Mouse (Mus musculus) liver, adult 2 months (tissue): ENCODE results near the gene Ssh2. TPM values are rescaled to one million over a fixed set of nuclear protein-coding genes. Genes with fewer than 3 reads are reported as not detected.

Experiments
- DNase-seq: peaks from one replicate; pipeline ENCODE4 v3.0.0-alpha.2; 2011; ENCODE audit warnings: low read depth, low spot score; ENCODE audit errors: extremely low read depth
- H3K27ac ChIP-seq: fragments of 200-500 bp; replicated peaks from 2 replicates; pipeline ENCODE4 v1.5.1; 2012; ENCODE audit warnings: low read depth, mild to moderate bottlenecking, control low read depth, inconsistent platforms, low read length; ENCODE audit not compliant: insufficient read depth
- H3K27me3 ChIP-seq: fragments of 200-500 bp; 2 replicates; pipeline ENCODE4 v1.6.1; 2012; ENCODE audit warnings: mild to moderate bottlenecking, moderate library complexity, low read length, inconsistent platforms; ENCODE audit not compliant: control insufficient read depth, insufficient read depth
- H3K36me3 ChIP-seq: fragments of 200-500 bp; 2 replicates; pipeline ENCODE4 v1.6.1; 2012; ENCODE audit warnings: low read length, inconsistent platforms; ENCODE audit not compliant: control insufficient read depth, insufficient read depth
- H3K4me1 ChIP-seq: fragments of 200-500 bp; 2 replicates; pipeline ENCODE4 v1.6.1; 2011; ENCODE audit warnings: low read length; ENCODE audit not compliant: control insufficient read depth, insufficient read depth
- H3K4me3 ChIP-seq: fragments of 200-500 bp; 2 replicates; pipeline ENCODE4 v1.5.1; 2011; ENCODE audit warnings: low read depth, mild to moderate bottlenecking, control low read depth, low read length, moderate library complexity; ENCODE audit not compliant: insufficient read depth
- H3K79me2 ChIP-seq: fragments of 200-500 bp; 2 replicates; pipeline ENCODE4 v1.6.1; 2012; ENCODE audit warnings: inconsistent platforms, mild to moderate bottlenecking, low read length, moderate library complexity; ENCODE audit not compliant: control insufficient read depth, insufficient read depth
- H3K9ac ChIP-seq: fragments of 200-500 bp; 2 replicates; pipeline ENCODE4 v1.6.1; 2012; ENCODE audit warnings: low read depth, mild to moderate bottlenecking, control low read depth, inconsistent platforms, low read length
- CTCF ChIP-seq: fragments of 200-500 bp; IDR thresholded peaks from 2 replicates; pipeline ENCODE4 v1.5.1; 2011; ENCODE audit warnings: low read depth, low read length, control low read depth
- POLR2A ChIP-seq: fragments of 200-500 bp; IDR thresholded peaks from 2 replicates; pipeline ENCODE4 v1.6.1; 2011; ENCODE audit warnings: low read length, control low read depth; ENCODE audit not compliant: insufficient read depth; ENCODE audit errors: extremely low read depth
- WGBS: fragments of 180-500 bp; shearing (Covaris S2); methylation state at CpG from one replicate; pipeline ENCODE4 v1.1.7; 2018; 5-methylcytosine and 5-hydroxymethylcytosine counted together
- polyA plus RNA-seq: library from polyadenylated mRNA; depleted of rRNA; stranded (reverse); fragments of >200 nt; gene quantifications from 2 replicates; pipeline ENCODE4 v1.2.3, GENCODE M21; 2012
- total RNA-seq: library from RNA; depleted of rRNA; stranded (reverse); fragments of >200 nt; gene quantifications from 2 replicates; pipeline ENCODE4 v1.2.3, GENCODE M21; 2014

The Ssh2 gene
- total and polyA plus RNA-seq, 2 experiments, result 3.7 to 20.1 TPM

DNA sequence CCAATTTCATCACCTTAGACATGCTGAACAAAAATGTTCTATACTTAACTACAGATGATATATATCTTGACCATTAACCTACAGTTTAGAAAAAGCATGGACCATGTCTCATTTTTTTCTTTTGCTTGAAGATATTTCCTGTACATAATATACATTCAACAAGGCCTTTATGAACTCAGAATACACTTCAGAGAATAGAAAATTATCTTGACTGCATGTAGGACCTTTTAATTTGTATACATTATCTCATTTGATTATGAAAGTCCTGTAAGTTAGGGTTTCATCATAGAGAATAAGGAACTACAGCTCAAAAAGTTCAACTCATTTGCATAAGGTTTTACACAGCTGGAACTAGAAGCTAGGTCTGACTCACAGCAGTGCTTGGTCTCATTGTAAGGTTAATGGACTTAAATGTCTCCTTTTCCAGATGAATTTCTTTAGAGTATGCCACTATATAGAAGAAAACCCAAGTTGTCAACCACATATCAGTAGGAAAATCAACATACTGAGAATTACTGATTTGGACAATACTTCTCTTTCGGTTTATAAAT, 1.9 kb upstream of the Ssh2 start:
- Histone ChIP-seq H3K4me3 (no peak overlapping the region), H3K27me3 (no peaks in the 10 kb centered on the region), H3K36me3 (no peaks in the 10 kb centered on the region), H3K9ac (no peak overlapping the region), H3K4me1 (peaks cover 6% of the 10 kb centered on the region; the same call in 1 of the 2 replicates), H3K27ac (no peak overlapping the region), H3K79me2 (no peaks in the 10 kb centered on the region; the same call in 1 of the 2 replicates)
- 91% methylated on average over 1 of the region's 1 CpGs for WGBS
- DNase-seq, result peak; percentile 8
- no peak for TF ChIP-seq POLR2A
- TF ChIP-seq CTCF, result no peak

DNA sequence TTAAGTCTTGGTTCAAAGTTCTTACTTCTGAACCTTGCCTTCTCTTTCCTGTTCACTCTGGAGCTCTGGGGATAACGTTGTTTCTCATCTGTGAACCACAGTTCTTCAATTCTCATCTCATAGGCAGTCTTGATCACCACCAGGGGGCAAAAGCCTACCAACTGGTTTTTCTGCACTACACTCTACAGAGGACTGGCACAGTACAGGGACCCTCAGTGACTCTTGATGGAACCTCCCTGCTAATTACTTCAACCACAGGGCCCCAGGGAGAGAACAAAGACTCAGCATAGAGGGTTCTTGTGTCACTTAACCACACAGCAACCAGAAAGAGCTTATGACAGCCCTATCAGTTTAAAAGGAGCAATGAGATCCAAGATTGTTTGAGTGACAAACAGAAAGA, 1.3 kb upstream of the Ssh2 start:
- Histone ChIP-seq H3K4me1 (peaks cover 6% of the 10 kb centered on the region; the same call in 1 of the 2 replicates), H3K79me2 (no peaks in the 10 kb centered on the region; the same call in 1 of the 2 replicates), H3K27ac (no peak overlapping the region), H3K9ac (no peak overlapping the region), H3K4me3 (no peak overlapping the region), H3K27me3 (no peaks in the 10 kb centered on the region), H3K36me3 (no peaks in the 10 kb centered on the region)
- TF ChIP-seq CTCF (peak; percentile 19; the same call in 1 of the 2 replicates), POLR2A (no peak)
- 0% methylated on average over 1 of the region's 1 CpGs for WGBS
- peak; percentile 61 for DNase-seq

DNA sequence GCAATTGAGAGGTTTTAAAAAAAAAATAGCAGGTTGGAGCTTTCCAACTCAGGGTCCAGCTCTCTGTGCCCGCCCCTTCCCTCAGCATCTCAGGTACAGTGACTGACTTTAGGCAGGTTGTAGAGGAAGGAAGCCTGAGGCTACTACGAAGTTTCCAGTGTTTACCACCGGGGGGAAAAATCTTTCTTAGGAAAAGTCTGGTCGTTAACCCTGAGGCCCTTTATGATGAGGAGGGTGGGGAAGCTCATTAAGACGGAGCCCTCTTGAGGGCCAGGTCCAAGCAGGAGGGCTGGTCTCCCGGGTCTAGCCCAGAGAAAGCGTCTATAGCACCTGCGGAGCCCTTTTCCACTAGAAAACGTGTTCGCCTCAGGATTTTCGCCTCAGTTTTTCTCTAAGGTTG, 604 bp upstream of the Ssh2 start:
- Histone ChIP-seq H3K27me3 (no peaks in the 10 kb centered on the region), H3K4me1 (peaks cover 6% of the 10 kb centered on the region; the same call in 1 of the 2 replicates), H3K9ac (peak overlapping the region; percentile 92), H3K4me3 (peak overlapping the region; percentile 97), H3K79me2 (no peaks in the 10 kb centered on the region; the same call in 1 of the 2 replicates), H3K36me3 (no peaks in the 10 kb centered on the region), H3K27ac (no peak overlapping the region)
- TF ChIP-seq POLR2A (no peak), CTCF (no peak)
- DNase-seq, result no peak
- WGBS, result 1% methylated on average over 11 of the region's 11 CpGs

DNA sequence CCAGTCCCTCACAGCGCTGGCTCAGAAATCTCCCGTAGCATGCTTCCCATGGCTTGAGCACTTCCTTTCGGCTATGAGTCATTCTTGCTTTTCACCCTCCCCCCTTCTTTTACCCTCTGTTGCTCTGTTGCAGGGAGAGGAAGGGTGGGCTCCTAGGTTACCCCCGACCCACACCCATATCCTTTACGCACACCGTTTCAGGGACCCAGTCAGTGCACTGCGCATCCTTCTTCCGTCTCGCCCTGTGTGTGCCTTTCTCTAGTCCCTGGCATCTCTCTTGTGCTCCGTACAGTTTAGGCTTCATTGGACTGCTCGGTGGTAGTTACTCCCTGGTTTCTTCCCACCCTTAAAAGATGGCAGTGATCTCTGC, 659 bp downstream of the Ssh2 start:
- no peak for TF ChIP-seq CTCF
- TF ChIP-seq POLR2A, result no peak
- DNase-seq, result no peak
- Histone ChIP-seq H3K9ac (peak overlapping the region; percentile 92), H3K4me1 (peaks cover 6% of the 10 kb centered on the region; the same call in 1 of the 2 replicates), H3K79me2 (no peaks in the 10 kb centered on the region; the same call in 1 of the 2 replicates), H3K27me3 (no peaks in the 10 kb centered on the region), H3K27ac (no peak overlapping the region), H3K36me3 (no peaks in the 10 kb centered on the region), H3K4me3 (peak overlapping the region; percentile 97)
- 7% methylated on average over 11 of the region's 11 CpGs for WGBS

DNA sequence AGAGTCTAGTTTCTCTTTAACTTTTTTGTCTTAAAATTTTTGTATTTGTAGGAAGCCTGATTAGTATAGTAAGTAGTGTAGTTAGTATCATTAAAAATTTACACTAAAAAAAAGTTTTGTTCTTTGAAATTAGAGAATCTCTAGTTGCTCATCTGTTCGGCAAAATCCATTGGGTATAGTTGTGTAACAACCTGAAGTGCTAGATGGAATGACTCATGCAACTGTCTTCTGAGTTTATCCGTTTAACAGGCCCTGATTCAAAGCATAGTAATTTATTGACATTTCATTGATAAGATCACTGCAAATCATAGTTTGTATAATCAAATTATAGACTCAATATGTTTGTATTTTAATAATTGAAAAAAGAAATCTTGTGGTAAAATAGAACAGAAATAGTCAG, 14.7 kb downstream of the Ssh2 start:
- TF ChIP-seq POLR2A, result no peak
- no peak for TF ChIP-seq CTCF
- Histone ChIP-seq H3K4me1 (no peaks in the 10 kb centered on the region), H3K27me3 (no peaks in the 10 kb centered on the region), H3K4me3 (no peak overlapping the region), H3K27ac (no peak overlapping the region), H3K36me3 (no peaks in the 10 kb centered on the region), H3K9ac (no peak overlapping the region), H3K79me2 (no peaks in the 10 kb centered on the region)
- WGBS, result 50% methylated on average over 2 of the region's 2 CpGs
- no peak for DNase-seq

DNA sequence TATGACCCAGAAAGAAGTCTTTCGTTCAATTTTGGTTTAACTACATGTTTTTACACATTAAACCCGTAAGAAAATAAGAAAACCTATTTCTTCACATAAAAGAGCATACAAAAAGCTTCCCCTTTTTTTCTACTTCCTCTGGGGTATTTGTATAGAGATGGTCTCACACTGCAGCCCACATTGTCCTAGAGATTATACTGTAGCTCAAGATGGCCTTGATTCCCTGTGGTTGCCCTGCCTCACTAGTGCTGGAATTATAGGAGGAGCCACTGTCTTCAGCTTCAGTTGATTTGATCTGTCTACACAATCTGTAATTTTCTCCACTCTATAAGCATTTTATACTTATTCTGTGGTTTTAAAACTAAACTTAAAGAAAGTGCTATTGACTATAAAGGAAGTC, 15.4 kb downstream of the Ssh2 start:
- Histone ChIP-seq H3K4me1 (no peaks in the 10 kb centered on the region), H3K27ac (no peak overlapping the region), H3K79me2 (no peaks in the 10 kb centered on the region), H3K27me3 (no peaks in the 10 kb centered on the region), H3K36me3 (no peaks in the 10 kb centered on the region), H3K9ac (no peak overlapping the region), H3K4me3 (no peak overlapping the region)
- no peak for TF ChIP-seq CTCF
- TF ChIP-seq POLR2A, result no peak
- WGBS, result 95% methylated on average over 2 of the region's 2 CpGs
- DNase-seq, result no peak
